Mouse (Mus musculus) heart, postnatal 14 days (tissue): Measurements from ENCODE around the gene Fndc9. TPM values are rescaled to one million over a fixed set of nuclear protein-coding genes. Genes with fewer than 3 reads are reported as not detected.

Experiments
- DNase-seq, 2 experiments: peaks; one replicate each; pipeline ENCODE4 v3.0.0; 2021 to 2022
- intact Hi-C: fragments of 180-260 bp; cut with DNase I; formaldehyde crosslinking; loops from one replicate; pipeline ENCODE4 v1.15.1; 2025
- total RNA-seq, 2 experiments: library from RNA; stranded (reverse); gene quantifications; 2 replicates each; pipeline ENCODE4 v1.2.3; 2021

Gene Fndc9
- total RNA-seq, 2 experiments from 2014 or later = not detected

DNA sequence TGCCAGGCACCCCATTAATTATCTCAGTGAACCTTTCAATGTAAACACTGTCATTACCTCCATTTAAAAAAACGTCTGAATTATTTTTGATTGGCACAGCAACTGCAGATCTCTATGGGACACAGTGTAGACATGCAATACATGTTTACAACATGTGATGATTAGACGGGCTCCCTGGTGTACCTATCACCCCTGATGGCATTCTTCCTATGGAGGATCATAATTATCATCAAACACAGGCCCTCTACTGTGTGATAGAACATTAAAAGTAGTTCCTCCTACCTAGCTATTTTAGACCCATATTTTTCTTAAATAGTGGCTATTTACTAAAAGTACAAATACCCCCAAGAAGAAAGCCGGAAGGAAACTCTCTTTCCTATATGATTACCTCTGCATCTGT, 34.6 kb downstream of the Fndc9 start:
- intact Hi-C loops = loop anchor here (5.0 kb wide), 1 partner anchor 162 kb away; no protein-coding TSS in a partner anchor
- DNase-seq = no peak

DNA sequence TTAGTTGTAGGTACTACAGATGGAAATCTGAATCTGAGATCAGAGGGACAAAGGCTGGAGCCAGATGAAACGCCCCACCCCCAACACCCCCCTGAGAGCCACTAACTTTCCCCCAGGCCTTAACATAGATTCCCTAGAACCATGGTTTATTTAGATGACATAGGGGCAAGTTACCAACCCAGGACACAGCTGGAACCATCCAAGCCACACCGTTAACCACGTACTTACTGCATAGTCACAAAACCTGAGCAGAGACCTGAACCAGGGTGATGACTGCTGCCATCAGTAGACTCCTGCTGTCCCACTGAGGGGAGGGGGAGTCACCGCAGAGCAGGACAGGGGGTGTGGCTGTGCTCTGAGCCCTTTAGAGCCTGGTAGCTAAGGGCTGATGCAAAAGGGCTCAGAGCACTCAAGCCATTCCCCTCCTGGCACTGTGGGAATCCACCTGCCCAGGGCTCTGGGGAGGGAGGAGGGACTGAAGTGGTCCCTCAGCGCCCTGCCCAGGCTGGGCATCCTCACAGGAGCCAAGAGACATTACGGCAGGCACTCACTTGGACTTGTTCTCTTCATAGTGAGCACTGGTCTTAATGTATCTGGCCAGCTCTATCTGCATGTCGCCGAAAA, 36.8 kb downstream of the Fndc9 start:
- intact Hi-C loops = no loop called here

DNA sequence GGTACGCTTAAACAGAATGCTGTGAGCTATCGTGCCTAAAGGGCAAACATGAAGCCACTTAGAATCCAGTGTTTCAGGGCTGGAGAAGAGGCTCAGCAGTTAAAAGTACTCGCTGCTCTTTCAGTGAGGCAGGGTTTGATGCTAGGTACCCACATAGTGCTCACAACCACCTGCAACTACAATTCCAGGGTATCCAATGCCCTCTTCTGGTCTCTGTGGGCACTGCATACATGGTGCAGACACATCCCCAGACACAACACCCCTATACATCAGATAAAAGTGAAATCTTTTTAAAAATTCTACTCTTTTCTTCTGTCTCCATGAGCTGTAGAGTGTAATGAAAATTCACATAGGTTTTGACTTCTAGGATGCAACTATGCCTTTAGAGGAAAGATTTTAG, 38.6 kb downstream of the Fndc9 start:
- DNase-seq = no peak
- intact Hi-C loops = no loop called here

More for the DNA sequence above, 36.8 kb downstream of the Fndc9 start:
- DNase-seq = no peak

DNA sequence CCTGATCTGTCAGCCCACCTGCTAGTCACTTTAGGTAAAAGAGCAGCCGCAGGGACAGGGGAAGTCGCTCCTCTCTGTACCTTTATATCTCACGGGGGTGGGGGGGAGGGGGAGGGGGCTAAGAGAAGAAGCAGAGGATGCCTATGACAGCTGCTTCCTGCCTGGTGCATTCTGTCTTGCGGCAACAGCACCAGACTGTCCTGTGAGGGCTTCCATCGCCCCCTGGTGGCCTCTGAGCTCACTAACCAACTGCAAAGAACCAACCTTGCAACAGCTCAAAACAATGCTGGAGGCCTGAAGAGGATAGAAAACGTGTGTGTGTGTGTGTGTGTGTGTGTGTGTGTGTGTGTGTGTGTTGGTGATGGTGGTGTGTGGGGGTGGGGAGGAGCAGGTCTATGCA, 40.0 kb downstream of the Fndc9 start:
- DNase-seq = peak; percentile 76 to 83
- intact Hi-C loops = no loop called here

DNA sequence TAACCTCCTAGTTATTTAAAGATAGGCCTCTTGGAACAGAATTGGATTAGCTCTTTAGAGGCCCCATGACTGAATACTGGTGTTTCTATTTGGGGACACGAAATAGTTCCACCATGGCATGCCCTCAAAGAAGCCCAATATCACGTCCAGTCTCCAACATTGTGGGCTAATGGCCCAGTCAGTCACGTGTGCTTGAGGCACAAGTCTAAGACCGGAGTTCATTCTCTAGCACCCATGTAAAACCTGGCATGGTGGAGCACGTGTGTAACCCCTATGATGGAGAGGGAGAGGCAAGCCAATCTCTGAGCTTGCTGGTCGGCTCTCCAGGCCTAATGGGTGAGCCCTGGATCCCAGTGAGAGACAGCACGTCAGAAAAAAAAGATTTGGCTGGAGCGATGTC, 40.8 kb downstream of the Fndc9 start:
- intact Hi-C loops = no loop called here

DNA sequence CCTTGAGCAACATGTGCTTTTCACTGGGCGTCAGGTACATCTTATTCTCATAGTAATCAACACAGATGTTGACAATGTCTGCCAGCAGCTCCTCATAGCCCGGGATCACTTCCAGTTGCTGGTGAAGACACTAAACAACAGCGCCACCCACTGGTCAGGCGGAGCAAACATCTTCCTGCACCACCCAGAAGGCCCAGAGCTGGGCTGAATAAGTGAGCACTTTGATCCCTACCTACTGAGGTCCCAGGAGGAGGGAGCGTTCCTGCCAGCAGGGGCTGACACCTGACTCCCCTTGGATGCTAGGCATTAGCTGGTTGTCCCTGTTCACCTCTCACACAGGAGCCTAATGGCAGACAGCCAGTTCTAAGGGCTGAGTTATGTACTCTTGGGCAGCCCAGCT, 41.4 kb downstream of the Fndc9 start:
- DNase-seq = peak; percentile 13 to 45
- intact Hi-C loops = no loop called here

More for the DNA sequence above, 40.8 kb downstream of the Fndc9 start:
- DNase-seq = peak; percentile 10 to 12

DNA sequence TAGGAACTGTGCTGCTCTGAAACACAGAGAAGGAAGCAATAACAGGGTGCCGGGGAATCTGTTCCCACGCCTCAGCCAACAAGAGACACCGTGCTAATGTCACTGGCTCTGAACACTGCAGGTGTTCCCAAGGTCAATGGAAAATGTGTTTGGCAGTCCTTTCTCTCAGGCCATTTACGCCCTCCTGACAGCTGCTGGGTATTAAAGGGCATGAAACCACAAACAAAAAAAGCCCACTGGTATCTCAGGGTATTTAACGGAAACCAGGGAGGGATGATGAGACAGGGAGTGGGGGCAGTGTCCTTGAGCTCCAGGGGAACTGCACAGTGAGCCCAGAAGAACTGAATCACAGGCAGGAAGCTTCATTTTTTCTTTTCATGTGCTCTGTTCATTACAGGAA, 42.8 kb downstream of the Fndc9 start:
- DNase-seq = no peak
- intact Hi-C loops = no loop called here

DNA sequence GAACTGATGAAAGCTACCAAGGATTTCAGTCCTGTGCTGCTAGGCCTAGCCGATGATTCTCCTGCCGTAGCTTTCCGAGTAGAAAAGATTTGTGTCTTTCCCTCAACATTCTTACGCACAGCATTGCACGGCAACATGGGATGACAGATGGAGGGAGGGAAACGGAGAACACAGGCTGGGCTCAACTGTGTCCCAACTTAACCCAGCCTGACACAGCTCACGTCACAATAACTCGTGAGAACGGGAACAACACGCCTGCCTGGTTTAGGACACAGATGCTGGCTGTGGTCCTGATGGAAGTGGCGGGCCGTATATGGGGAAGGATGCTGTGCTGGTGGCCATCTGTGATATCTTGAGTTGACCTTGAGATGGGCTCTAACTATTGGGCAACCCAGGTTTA, 43.4 kb downstream of the Fndc9 start:
- intact Hi-C loops = no loop called here

DNA sequence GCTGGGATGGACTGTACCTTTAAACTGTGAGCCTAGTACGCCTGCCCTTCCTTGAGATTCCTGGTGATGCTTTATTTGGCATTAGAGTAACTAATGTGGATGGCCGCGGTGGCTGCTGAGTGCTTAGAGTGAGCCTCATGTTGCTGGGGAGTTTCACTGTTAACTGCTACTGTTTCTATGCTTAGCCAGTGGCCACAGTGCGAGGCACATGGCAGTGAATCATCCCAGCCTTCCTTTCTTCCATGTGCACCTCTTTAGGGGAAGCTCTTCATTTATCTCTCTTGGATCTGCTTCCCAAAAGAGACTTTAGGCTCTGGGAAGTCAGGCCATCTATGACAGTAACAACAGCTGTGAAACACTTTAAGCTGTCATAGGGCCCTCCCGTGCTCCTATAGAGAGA, 47.3 kb downstream of the Fndc9 start:
- no peak for DNase-seq
- intact Hi-C loops = no loop called here

More for the DNA sequence above, 43.4 kb downstream of the Fndc9 start:
- no peak for DNase-seq

DNA sequence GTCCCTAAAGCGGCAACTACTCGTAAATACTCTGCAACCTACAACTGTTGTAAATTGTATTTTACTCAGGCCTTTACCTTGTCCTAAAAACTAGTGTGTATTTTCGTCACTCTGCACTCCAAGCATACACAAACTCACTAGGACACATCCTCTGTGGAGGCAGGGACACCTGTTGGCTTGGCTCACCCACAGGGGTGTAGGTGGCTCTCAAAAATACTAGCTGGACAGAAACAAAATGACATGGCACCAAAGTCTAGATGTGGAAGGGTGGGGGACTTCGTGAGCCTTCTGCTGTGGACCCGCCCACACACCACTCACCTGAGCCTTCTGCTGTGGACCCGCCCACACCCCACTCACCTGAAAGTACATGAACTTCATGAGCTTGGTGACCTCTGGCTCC, 48.5 kb downstream of the Fndc9 start:
- DNase-seq = no peak

DNA sequence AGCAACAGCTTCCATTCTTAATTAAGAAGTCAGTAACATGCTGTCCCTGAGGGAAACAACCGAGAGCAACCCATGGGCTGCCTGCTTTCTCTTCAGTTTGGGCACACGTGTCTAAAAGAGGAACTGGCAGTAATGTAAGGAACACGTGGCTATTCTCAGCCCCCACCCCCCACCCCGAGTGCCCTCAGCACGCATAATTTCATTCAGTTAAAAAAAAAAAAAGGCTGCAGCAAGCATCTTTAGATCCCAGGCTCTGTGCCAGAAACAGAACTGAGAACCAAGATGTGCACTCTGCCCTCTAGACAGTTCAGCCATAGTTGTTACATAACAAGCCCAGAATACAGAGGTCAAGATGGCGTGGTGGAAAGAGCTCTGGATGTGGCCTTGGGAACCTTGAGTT, 51.5 kb downstream of the Fndc9 start:
- intact Hi-C loops = no loop called here
- no peak for DNase-seq

More for the DNA sequence above, 48.5 kb downstream of the Fndc9 start:
- intact Hi-C loops = no loop called here

DNA sequence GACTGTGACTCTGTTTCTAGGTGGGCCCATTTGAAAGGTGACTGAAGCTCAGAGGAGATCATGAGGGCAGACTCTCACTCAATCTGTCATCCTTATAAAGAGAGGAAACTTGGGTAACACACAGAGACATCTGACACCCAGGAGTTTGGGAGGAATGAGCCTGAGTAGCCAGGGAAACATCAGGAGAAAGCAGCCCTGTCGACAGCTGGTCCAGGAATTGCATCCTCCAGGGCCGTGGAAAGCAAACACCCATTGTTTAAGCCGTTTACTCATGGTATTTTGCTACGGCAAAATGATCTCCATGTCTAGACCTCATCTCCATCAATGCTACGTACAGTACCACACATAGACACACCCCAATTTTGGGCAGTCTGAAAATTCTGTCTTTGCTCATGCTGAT, 52.8 kb downstream of the Fndc9 start:
- no peak for DNase-seq
- intact Hi-C loops = no loop called here

DNA sequence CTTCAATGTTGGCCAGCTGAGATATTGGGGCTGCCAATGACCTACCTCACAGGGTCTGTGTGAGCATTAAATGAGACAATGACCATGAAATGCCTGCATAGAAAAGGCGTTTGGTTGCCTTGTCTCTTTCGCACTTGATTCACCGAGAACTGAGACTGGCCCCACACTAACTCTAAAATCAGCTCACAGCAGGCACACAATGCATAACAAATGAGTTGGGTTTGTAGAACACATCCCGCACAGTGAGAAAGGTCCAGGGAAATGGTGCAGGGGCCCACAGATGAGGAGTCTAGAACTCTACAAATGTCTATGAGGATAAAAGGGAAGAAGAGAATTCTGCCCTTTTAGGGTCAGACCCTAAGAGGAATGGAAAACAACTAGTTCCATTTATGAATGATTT, 53.7 kb downstream of the Fndc9 start:
- no peak for DNase-seq
- intact Hi-C loops = no loop called here

Other genes with a start within 250 kb of the Fndc9 start
- gene Gm12166, start 183.2 kb upstream of the Fndc9 start, total RNA-seq = 1 to 10 TPM; 2.3 to 3.1 TPM
- 10 to 100 TPM; 56.8 to 77.7 TPM for gene Adam19, start 179.5 kb upstream of the Fndc9 start, total RNA-seq
- under 1 TPM; 0.07 to 0.24 TPM for gene Nipal4, start 69.0 kb upstream of the Fndc9 start, total RNA-seq
- 10 to 100 TPM; 41.6 to 47.3 TPM for gene Cyfip2, start 77.3 kb downstream of the Fndc9 start, total RNA-seq
- gene Itk, start 154.0 kb downstream of the Fndc9 start, total RNA-seq = 1 to 10 TPM in 1 of 2 experiments, under 1 TPM in 1; 0.26 to 3.5 TPM
- gene Fam71b, start 161.0 kb downstream of the Fndc9 start, total RNA-seq = not detected
- gene Med7, start 201.4 kb downstream of the Fndc9 start, total RNA-seq = 10 to 100 TPM; 18.6 to 21.8 TPM
- gene Havcr2, start 219.4 kb downstream of the Fndc9 start, total RNA-seq = under 1 TPM; 0.33 to 0.49 TPM